Mouse (Mus musculus) olfactory bulb, adult 2 months (tissue): Measurements from ENCODE around the gene Smtnl2.

Experiments used
- CTCF ChIP-seq: fragments of 200-500 bp; IDR thresholded peaks from 2 replicates; pipeline ENCODE4 v1.5.1; 2012; ENCODE audit warnings: low read depth, mild to moderate bottlenecking, low read length, moderate library complexity; ENCODE audit not compliant: insufficient read depth
- POLR2A ChIP-seq: fragments of 200-500 bp; IDR thresholded peaks from 2 replicates; pipeline ENCODE4 v1.6.1; 2012; ENCODE audit warnings: mild to moderate bottlenecking, low read depth, low read length, moderate library complexity; ENCODE audit not compliant: insufficient read depth

GRCm38 (mm10) chr11:72413016-72413415 is 1.5 kb upstream of the Smtnl2 start:
- no peak for TF ChIP-seq CTCF
- no peak for TF ChIP-seq POLR2A
